Mouse (Mus musculus): ENCODE measurements around the gene Atp5d. TPM values are rescaled to one million over a fixed set of nuclear protein-coding genes. Genes with fewer than 3 reads are reported as not detected.

Atp5d gene
- polyA plus RNA-seq, 1 experiment from 2014 or later, result 1,132 TPM

DNA sequence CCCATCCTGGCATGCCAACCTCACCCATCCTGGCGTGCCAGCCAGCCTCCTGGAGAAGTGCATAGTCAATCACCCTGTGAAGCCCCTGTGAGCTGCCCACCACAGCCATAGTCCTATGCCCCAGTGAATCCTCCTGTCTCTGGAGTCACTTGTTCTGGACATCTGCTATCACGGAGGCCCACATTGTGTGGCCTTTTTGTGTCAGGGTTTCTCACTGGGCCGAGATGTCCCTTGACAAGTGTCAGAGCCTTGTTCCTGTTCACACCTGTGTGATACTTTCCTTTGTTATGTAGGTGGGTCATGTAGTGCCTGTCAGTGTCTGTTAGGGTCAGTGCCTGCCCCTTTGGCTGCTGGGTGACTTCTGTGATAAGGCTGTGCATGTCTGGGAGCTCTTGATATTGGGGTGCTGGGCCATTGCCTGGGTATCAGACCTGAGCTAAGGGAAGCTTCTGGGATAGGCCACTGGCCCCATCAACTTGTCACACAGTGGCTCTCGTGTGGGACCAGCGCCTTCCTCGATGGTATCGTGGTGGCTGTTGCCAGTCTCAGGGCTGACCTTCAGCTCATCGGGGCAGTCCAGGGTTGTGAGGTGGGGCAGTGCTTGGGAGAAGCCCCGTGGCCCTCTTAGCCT lies 14.4 kb upstream of the Atp5d start:
- peaks cover 44% of the 10 kb centered on the region for H3K36me3 ChIP-seq (ENCODE audit: control insufficient read depth, insufficient read depth)
- WGBS, result 87% methylated on average over 9 of the region's 9 CpGs
- ATAC-seq (replicated peaks; ENCODE audit: extremely low read depth, insufficient read depth, low FRiP score), result no peak
- H3K4me2 ChIP-seq (ENCODE audit: low read depth, low read length), result no peak overlapping the region
- H3K4me1 ChIP-seq (ENCODE audit: control insufficient read depth, insufficient read depth, low read length), result peaks cover 13% of the 10 kb centered on the region
- H3K9me3 ChIP-seq (replicated peaks; ENCODE audit: control insufficient read depth, low read length), result no peaks in the 10 kb centered on the region
- no peak overlapping the region for H3K4me3 ChIP-seq (ENCODE audit: low read length)
- no peak overlapping the region for H3K27ac ChIP-seq (ENCODE audit: low read length)
- no peaks in the 10 kb centered on the region for H3K27me3 ChIP-seq (ENCODE audit: control insufficient read depth, insufficient read depth, low read length)
- H3K9ac ChIP-seq (ENCODE audit: low read length), result peak overlapping the region; percentile 49; the same call in 1 of the 2 replicates

GRCm38 (mm10) chr10:80127920-80128319 lies 10.5 kb upstream of the Atp5d start:
- no peak overlapping the region for H3K9ac ChIP-seq (ENCODE audit: low read length)
- no peak overlapping the region for H3K4me2 ChIP-seq (ENCODE audit: low read depth, low read length)
- no peak overlapping the region for H3K4me3 ChIP-seq (ENCODE audit: low read length)
- H3K27ac ChIP-seq (ENCODE audit: low read length), result no peak overlapping the region
- H3K36me3 ChIP-seq (ENCODE audit: control insufficient read depth, insufficient read depth), result peaks cover 49% of the 10 kb centered on the region
- WGBS, result 93% methylated on average over 8 of the region's 8 CpGs
- no peak for ATAC-seq (replicated peaks; ENCODE audit: extremely low read depth, insufficient read depth, low FRiP score)
- no peaks in the 10 kb centered on the region for H3K27me3 ChIP-seq (ENCODE audit: control insufficient read depth, insufficient read depth, low read length)
- H3K9me3 ChIP-seq (replicated peaks; ENCODE audit: control insufficient read depth, low read length), result no peaks in the 10 kb centered on the region
- H3K4me1 ChIP-seq (ENCODE audit: control insufficient read depth, insufficient read depth, low read length), result peaks cover 8% of the 10 kb centered on the region

DNA sequence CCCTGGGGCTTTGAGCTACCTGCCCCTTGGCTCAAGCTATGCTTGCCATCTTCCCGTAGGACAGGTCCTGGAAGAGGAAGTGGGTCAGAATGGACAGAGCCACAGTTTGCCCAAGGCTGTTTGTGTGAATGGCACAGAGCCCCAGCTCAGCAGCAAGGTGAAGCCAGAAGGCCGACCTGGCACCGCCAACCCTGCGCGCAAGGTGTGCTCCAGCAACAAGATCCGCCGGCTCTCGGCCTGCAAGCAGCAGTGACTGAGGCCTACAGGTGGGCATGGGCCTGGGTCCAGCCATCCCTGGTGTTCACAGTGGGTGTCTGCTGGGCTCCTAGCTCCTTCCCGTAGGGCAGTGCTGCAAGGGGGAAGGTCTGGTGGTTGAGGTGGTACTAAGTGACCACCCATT lies 8.6 kb upstream of the Atp5d start:
- Histone ChIP-seq H3K9me3 (replicated peaks; ENCODE audit: control insufficient read depth, low read length) (no peaks in the 10 kb centered on the region), H3K36me3 (ENCODE audit: control insufficient read depth, insufficient read depth) (peaks cover 48% of the 10 kb centered on the region), H3K27ac (ENCODE audit: low read length) (no peak overlapping the region), H3K27me3 (ENCODE audit: control insufficient read depth, insufficient read depth, low read length) (no peaks in the 10 kb centered on the region), H3K4me2 (ENCODE audit: low read depth, low read length) (no peak overlapping the region), H3K4me1 (ENCODE audit: control insufficient read depth, insufficient read depth, low read length) (peaks cover 19% of the 10 kb centered on the region), H3K9ac (ENCODE audit: low read length) (no peak overlapping the region), H3K4me3 (ENCODE audit: low read length) (no peak overlapping the region)
- 93% methylated on average over 9 of the region's 9 CpGs for WGBS
- ATAC-seq (replicated peaks; ENCODE audit: extremely low read depth, insufficient read depth, low FRiP score), result no peak

GRCm38 (mm10) chr10:80130403-80131031 lies 7.9 kb upstream of the Atp5d start:
- Histone ChIP-seq H3K36me3 (ENCODE audit: control insufficient read depth, insufficient read depth) (peaks cover 46% of the 10 kb centered on the region), H3K4me2 (ENCODE audit: low read depth, low read length) (no peak overlapping the region), H3K4me3 (ENCODE audit: low read length) (no peak overlapping the region), H3K27ac (ENCODE audit: low read length) (no peak overlapping the region), H3K9ac (ENCODE audit: low read length) (no peak overlapping the region), H3K27me3 (ENCODE audit: control insufficient read depth, insufficient read depth, low read length) (no peaks in the 10 kb centered on the region), H3K4me1 (ENCODE audit: control insufficient read depth, insufficient read depth, low read length) (peaks cover 19% of the 10 kb centered on the region), H3K9me3 (replicated peaks; ENCODE audit: control insufficient read depth, low read length) (no peaks in the 10 kb centered on the region)
- no peak for ATAC-seq (replicated peaks; ENCODE audit: extremely low read depth, insufficient read depth, low FRiP score)
- WGBS, result 82% methylated on average over 18 of the region's 18 CpGs

GRCm38 (mm10) chr10:80131316-80131951 lies 7.0 kb upstream of the Atp5d start:
- Histone ChIP-seq H3K4me1 (ENCODE audit: control insufficient read depth, insufficient read depth, low read length) (peaks cover 19% of the 10 kb centered on the region), H3K4me3 (ENCODE audit: low read length) (no peak overlapping the region), H3K27ac (ENCODE audit: low read length) (no peak overlapping the region), H3K9me3 (replicated peaks; ENCODE audit: control insufficient read depth, low read length) (0 out of 2 replicates have a peak, but pooled peaks cover 3% of the 10 kb centered on the region), H3K27me3 (ENCODE audit: control insufficient read depth, insufficient read depth, low read length) (no peaks in the 10 kb centered on the region), H3K36me3 (ENCODE audit: control insufficient read depth, insufficient read depth) (peaks cover 39% of the 10 kb centered on the region), H3K4me2 (ENCODE audit: low read depth, low read length) (no peak overlapping the region), H3K9ac (ENCODE audit: low read length) (no peak overlapping the region)
- no peak for ATAC-seq (replicated peaks; ENCODE audit: extremely low read depth, insufficient read depth, low FRiP score)
- WGBS, result 27% methylated on average over 55 of the region's 55 CpGs

GRCm38 (mm10) chr10:80131952-80132350 lies 6.5 kb upstream of the Atp5d start:
- Histone ChIP-seq H3K36me3 (ENCODE audit: control insufficient read depth, insufficient read depth) (peaks cover 36% of the 10 kb centered on the region), H3K9ac (ENCODE audit: low read length) (no peak overlapping the region), H3K9me3 (replicated peaks; ENCODE audit: control insufficient read depth, low read length) (0 out of 2 replicates have a peak, but pooled peaks cover 3% of the 10 kb centered on the region), H3K27ac (ENCODE audit: low read length) (no peak overlapping the region), H3K4me3 (ENCODE audit: low read length) (no peak overlapping the region), H3K4me1 (ENCODE audit: control insufficient read depth, insufficient read depth, low read length) (peaks cover 23% of the 10 kb centered on the region), H3K4me2 (ENCODE audit: low read depth, low read length) (no peak overlapping the region), H3K27me3 (ENCODE audit: control insufficient read depth, insufficient read depth, low read length) (no peaks in the 10 kb centered on the region)
- WGBS, result 60% methylated on average over 27 of the region's 27 CpGs
- no peak for ATAC-seq (replicated peaks; ENCODE audit: extremely low read depth, insufficient read depth, low FRiP score)

DNA sequence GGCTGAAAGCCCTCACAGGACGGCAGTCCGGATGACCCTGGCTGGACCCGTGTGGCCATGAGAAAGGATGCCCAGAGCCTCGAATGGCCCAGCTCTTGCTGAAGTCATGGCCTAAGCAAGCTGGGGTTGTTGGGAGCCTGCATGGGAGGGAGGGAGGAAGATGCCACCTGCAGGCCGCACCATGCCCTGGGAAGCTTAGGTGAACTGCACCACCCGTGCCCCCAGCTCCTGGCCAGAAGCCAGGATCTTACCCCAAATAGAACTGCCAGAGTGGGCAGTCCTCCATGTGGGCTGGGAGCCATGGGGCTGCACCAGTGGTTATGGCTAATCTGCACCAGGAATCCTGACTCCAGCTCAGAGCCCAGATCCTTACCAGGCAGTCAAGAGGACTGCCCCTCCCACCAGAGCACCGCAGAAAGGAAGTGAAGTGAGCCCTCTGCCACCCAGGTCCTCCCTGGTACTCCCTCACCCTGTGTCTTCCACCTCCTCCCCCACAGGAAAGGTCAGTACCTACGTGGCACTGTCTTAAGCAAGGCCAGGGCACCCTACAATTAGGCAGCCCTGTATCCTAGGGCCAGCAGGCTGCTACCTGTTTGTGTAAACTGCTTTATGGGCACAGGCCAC lies 5.1 kb upstream of the Atp5d start:
- Histone ChIP-seq H3K36me3 (ENCODE audit: control insufficient read depth, insufficient read depth) (peaks cover 23% of the 10 kb centered on the region), H3K27ac (ENCODE audit: low read length) (peak overlapping the region; percentile 37), H3K4me2 (ENCODE audit: low read depth, low read length) (no peak overlapping the region), H3K27me3 (ENCODE audit: control insufficient read depth, insufficient read depth, low read length) (peaks cover 6% of the 10 kb centered on the region; the same call in 1 of the 2 replicates), H3K4me3 (ENCODE audit: low read length) (no peak overlapping the region), H3K9me3 (replicated peaks; ENCODE audit: control insufficient read depth, low read length) (0 out of 2 replicates have a peak, but pooled peaks cover 3% of the 10 kb centered on the region), H3K4me1 (ENCODE audit: control insufficient read depth, insufficient read depth, low read length) (peaks cover 36% of the 10 kb centered on the region), H3K9ac (ENCODE audit: low read length) (no peak overlapping the region; the same call in 1 of the 2 replicates)
- WGBS, result 48% methylated on average over 8 of the region's 8 CpGs
- peak; percentile 58 for ATAC-seq (replicated peaks; ENCODE audit: extremely low read depth, insufficient read depth, low FRiP score)

DNA sequence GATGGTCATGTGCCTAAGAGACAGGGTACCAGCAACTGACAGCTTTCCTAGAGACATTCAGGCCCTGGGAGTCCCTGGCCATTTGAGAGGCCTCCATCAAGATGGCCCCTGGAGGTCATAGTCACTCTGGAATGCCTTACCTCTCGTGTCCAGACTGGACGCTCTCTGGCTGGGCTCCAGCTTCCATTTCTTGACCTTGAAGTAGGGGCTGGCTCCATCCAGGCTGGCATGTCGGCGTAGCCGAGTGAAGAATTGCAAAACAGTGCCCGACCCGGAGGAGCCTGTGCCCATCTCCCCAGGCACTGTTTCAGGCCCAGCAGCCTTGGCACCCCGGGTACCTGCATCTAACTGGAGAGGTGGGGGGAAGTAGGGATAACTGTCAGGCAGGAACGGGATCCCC lies 4.0 kb upstream of the Atp5d start:
- Histone ChIP-seq H3K9ac (ENCODE audit: low read length) (no peak overlapping the region), H3K27me3 (ENCODE audit: control insufficient read depth, insufficient read depth, low read length) (peaks cover 6% of the 10 kb centered on the region; the same call in 1 of the 2 replicates), H3K36me3 (ENCODE audit: control insufficient read depth, insufficient read depth) (peaks cover 13% of the 10 kb centered on the region), H3K9me3 (replicated peaks; ENCODE audit: control insufficient read depth, low read length) (0 out of 2 replicates have a peak, but pooled peaks cover 3% of the 10 kb centered on the region), H3K4me3 (ENCODE audit: low read length) (no peak overlapping the region), H3K4me2 (ENCODE audit: low read depth, low read length) (no peak overlapping the region), H3K27ac (ENCODE audit: low read length) (no peak overlapping the region), H3K4me1 (ENCODE audit: control insufficient read depth, insufficient read depth, low read length) (peaks cover 40% of the 10 kb centered on the region)
- 80% methylated on average over 9 of the region's 9 CpGs for WGBS
- ATAC-seq (replicated peaks; ENCODE audit: extremely low read depth, insufficient read depth, low FRiP score), result no peak

Measured in heart, embryonic 16.5 days (tissue).